Mouse (Mus musculus) lung, postnatal 0 days (tissue): ENCODE data around the gene Arfgap2. TPM values are rescaled to one million over a fixed set of nuclear protein-coding genes. Genes with fewer than 3 reads are reported as not detected.

ENCODE experiments used
- ATAC-seq: fragments of 200-750 bp; cut with Nextera tagmentation; 2 replicates; pipeline ENCODE4 v1.8.0; 2017; ENCODE audit warnings: moderate library complexity
- DNase-seq: peaks from one replicate; pipeline ENCODE4 v3.0.0-alpha.2; 2016; ENCODE audit warnings: low spot score
- H3K27ac ChIP-seq: fragments of 300-500 bp; sonication (generic); 2 replicates; pipeline ENCODE4 v1.5.1; 2014; ENCODE audit warnings: antibody characterized with exemption, mild to moderate bottlenecking, low read length, mixed read lengths
- H3K27me3 ChIP-seq: fragments of 300-500 bp; sonication (generic); replicated peaks from 2 replicates; pipeline ENCODE4 v1.6.1; 2014; ENCODE audit warnings: low read length, mixed read lengths; ENCODE audit not compliant: insufficient read depth
- H3K36me3 ChIP-seq: fragments of 300-500 bp; sonication (generic); 2 replicates; pipeline ENCODE4 v1.6.1; 2014; ENCODE audit warnings: low read length, mixed read lengths; ENCODE audit not compliant: insufficient read depth
- H3K4me1 ChIP-seq: fragments of 300-500 bp; sonication (generic); 2 replicates; pipeline ENCODE4 v1.6.1; 2014; ENCODE audit warnings: antibody characterized with exemption, low read depth, low read length, mixed read lengths; ENCODE audit not compliant: insufficient read depth
- H3K4me2 ChIP-seq: fragments of 300-500 bp; sonication (generic); replicated peaks from 2 replicates; pipeline ENCODE4 v1.6.1; 2014; ENCODE audit warnings: low read depth, mild to moderate bottlenecking, low read length, moderate library complexity, mixed read lengths
- H3K4me3 ChIP-seq: fragments of 300-500 bp; sonication (generic); 2 replicates; pipeline ENCODE4 v1.5.1; 2014; ENCODE audit warnings: low read depth, low read length
- H3K9ac ChIP-seq: fragments of 300-500 bp; sonication (generic); replicated peaks from 2 replicates; pipeline ENCODE4 v1.6.1; 2014; ENCODE audit warnings: low read depth, mild to moderate bottlenecking
- H3K9me3 ChIP-seq: fragments of 300-500 bp; sonication (generic); 2 replicates; pipeline ENCODE4 v1.6.1; 2016; ENCODE audit warnings: low read length, mixed read lengths
- CTCF ChIP-seq: IDR thresholded peaks from 2 replicates; pipeline ENCODE4 v1.5.1; 2016; ENCODE audit warnings: antibody characterized with exemption, mild to moderate bottlenecking
- EP300 ChIP-seq: IDR thresholded peaks from 2 replicates; pipeline ENCODE4 v1.6.1; 2016; ENCODE audit warnings: antibody characterized with exemption, mild to moderate bottlenecking, control low read depth
- WGBS: fragments of 180-500 bp; shearing (Covaris S2); extraction: QIAGEN DNeasy Blood & Tissue Kit; methylation state at CpG from one replicate; pipeline ENCODE4 v1.1.7; 2014; 5-methylcytosine and 5-hydroxymethylcytosine counted together
- polyA plus RNA-seq: library from polyadenylated mRNA; unstranded; fragments of >200 nt; fragmentation: Nextera tagmentation; extraction: Ambion mirVana; gene quantifications from 2 replicates; pipeline ENCODE4 v1.2.1, GENCODE M21; 2015

Gene Arfgap2
- polyA plus RNA-seq, 1 experiment from 2014 or later, result 57.4 TPM

- 78% methylated on average over 3 of the region's 3 CpGs for WGBS
- H3K36me3 ChIP-seq, result no peaks in the 10 kb centered on the region
- ATAC-seq (no peak), DNase-seq (no peak)
- H3K9me3 ChIP-seq, result no peaks in the 10 kb centered on the region
- H3K4me3 ChIP-seq, result no peak overlapping the region
- H3K9ac ChIP-seq, result no peak overlapping the region
- H3K4me2 ChIP-seq, result no peak overlapping the region
- H3K27ac ChIP-seq, result no peak overlapping the region
- no peak for TF ChIP-seq CTCF
- TF ChIP-seq EP300, result no peak
- H3K27me3 ChIP-seq, result no peaks in the 10 kb centered on the region
- H3K4me1 ChIP-seq, result peaks cover 8% of the 10 kb centered on the region; the same call in 1 of the 2 replicates
Observed at GRCm38 (mm10) chr2:91309546-91309945, 44.8 kb downstream of the Arfgap2 start.

GRCm38 (mm10) chr2:91312578-91313311 is 48.0 kb downstream of the Arfgap2 start:
- Histone ChIP-seq H3K36me3 (no peaks in the 10 kb centered on the region), H3K4me2 (no peak overlapping the region), H3K4me3 (no peak overlapping the region), H3K27me3 (no peaks in the 10 kb centered on the region), H3K4me1 (peaks cover 8% of the 10 kb centered on the region; the same call in 1 of the 2 replicates), H3K9ac (no peak overlapping the region), H3K27ac (peak overlapping the region; percentile 62), H3K9me3 (no peaks in the 10 kb centered on the region)
- ATAC-seq (peak; percentile 80), DNase-seq (peak; percentile 71)
- no peak for TF ChIP-seq CTCF
- peak; percentile 54 for TF ChIP-seq EP300
- WGBS, result 25% methylated on average over 10 of the region's 10 CpGs

- ATAC-seq (peak; percentile 59), DNase-seq (peak; percentile 77)
- Histone ChIP-seq H3K4me2 (no peak overlapping the region), H3K27ac (no peak overlapping the region), H3K9me3 (no peaks in the 10 kb centered on the region), H3K4me1 (peaks cover 8% of the 10 kb centered on the region; the same call in 1 of the 2 replicates), H3K36me3 (no peaks in the 10 kb centered on the region), H3K27me3 (no peaks in the 10 kb centered on the region), H3K4me3 (no peak overlapping the region), H3K9ac (no peak overlapping the region)
- 36% methylated on average over 7 of the region's 7 CpGs for WGBS
- peak; percentile 39; the same call in 1 of the 2 replicates for TF ChIP-seq EP300
- no peak for TF ChIP-seq CTCF
Observed at GRCm38 (mm10) chr2:91314184-91314583, 49.4 kb downstream of the Arfgap2 start.

GRCm38 (mm10) chr2:91320559-91321529 is 56.1 kb downstream of the Arfgap2 start:
- ATAC-seq (no peak), DNase-seq (peak; percentile 54)
- Histone ChIP-seq H3K27ac (no peak overlapping the region; the same call in 1 of the 2 replicates), H3K4me1 (peaks cover 4% of the 10 kb centered on the region; the same call in 1 of the 2 replicates), H3K9ac (no peak overlapping the region), H3K36me3 (no peaks in the 10 kb centered on the region), H3K27me3 (no peaks in the 10 kb centered on the region), H3K4me2 (no peak overlapping the region), H3K4me3 (no peak overlapping the region), H3K9me3 (no peaks in the 10 kb centered on the region)
- no peak for TF ChIP-seq CTCF
- no peak for TF ChIP-seq EP300
- 64% methylated on average over 10 of the region's 10 CpGs for WGBS

- Histone ChIP-seq H3K4me3 (no peak overlapping the region), H3K27ac (no peak overlapping the region), H3K27me3 (no peaks in the 10 kb centered on the region), H3K36me3 (no peaks in the 10 kb centered on the region), H3K4me1 (peaks cover 8% of the 10 kb centered on the region; the same call in 1 of the 2 replicates), H3K9ac (no peak overlapping the region), H3K9me3 (no peaks in the 10 kb centered on the region), H3K4me2 (no peak overlapping the region)
- WGBS, result 79% methylated on average over 2 of the region's 2 CpGs
- TF ChIP-seq EP300, result no peak
- no peak for TF ChIP-seq CTCF
- ATAC-seq (no peak), DNase-seq (no peak)
Observed at GRCm38 (mm10) chr2:91321923-91322322, 57.1 kb downstream of the Arfgap2 start.

- no peaks in the 10 kb centered on the region for H3K27me3 ChIP-seq
- H3K27ac ChIP-seq, result no peak overlapping the region
- no peak overlapping the region for H3K4me3 ChIP-seq
- peaks cover 8% of the 10 kb centered on the region; the same call in 1 of the 2 replicates for H3K4me1 ChIP-seq
- H3K36me3 ChIP-seq, result no peaks in the 10 kb centered on the region
- TF ChIP-seq EP300 (no peak), CTCF (no peak)
- H3K9me3 ChIP-seq, result no peaks in the 10 kb centered on the region
- ATAC-seq (no peak), DNase-seq (no peak)
- no peak overlapping the region for H3K9ac ChIP-seq
- H3K4me2 ChIP-seq, result no peak overlapping the region
- WGBS, result 57% methylated on average over 4 of the region's 4 CpGs
Observed at GRCm38 (mm10) chr2:91322490-91322889, 57.7 kb downstream of the Arfgap2 start.
